Mouse (Mus musculus): Measurements from ENCODE around the gene Greb1. TPM values are rescaled to one million over a fixed set of nuclear protein-coding genes. Genes with fewer than 3 reads are reported as not detected.

Greb1 gene
- polyA plus RNA-seq, 2 experiments: 1.1 to 3.2 TPM

- ATAC-seq (ENCODE audit: low FRiP score, low read depth) (no peak), DNase-seq (ENCODE audit: low spot score) (no peak)
- no peaks in the 10 kb centered on the region for H3K36me3 ChIP-seq (ENCODE audit: control insufficient read depth, insufficient read depth, low read length)
- H3K9ac ChIP-seq (ENCODE audit: low read depth, low read length, severe bottlenecking): no peak overlapping the region
- H3K4me1 ChIP-seq (ENCODE audit: control insufficient read depth, insufficient read depth, low read length): no peaks in the 10 kb centered on the region
- H3K4me2 ChIP-seq (replicated peaks; ENCODE audit: low read depth, low read length, severe bottlenecking): no peak overlapping the region
- WGBS: 70% methylated on average over 2 of the region's 2 CpGs
- no peak overlapping the region for H3K4me3 ChIP-seq (replicated peaks; ENCODE audit: low read length)
- H3K27ac ChIP-seq (replicated peaks; ENCODE audit: low read depth, low read length): no peak overlapping the region
- H3K9me3 ChIP-seq (ENCODE audit: control insufficient read depth, low read length): no peaks in the 10 kb centered on the region
- no peaks in the 10 kb centered on the region for H3K27me3 ChIP-seq (ENCODE audit: control insufficient read depth, insufficient read depth, low read length)
- no peak for TF ChIP-seq POLR2A (IDR thresholded peaks at IDR 0.05; ENCODE audit: borderline replicate concordance, extremely low read depth, insufficient read depth, insufficient read length)
These were observed 12.1 kb downstream of the Greb1 start for GRCm38 (mm10) chr12:16788600-16788999.

- Histone ChIP-seq H3K4me1 (ENCODE audit: control insufficient read depth, insufficient read depth, low read length) (no peaks in the 10 kb centered on the region), H3K36me3 (ENCODE audit: control insufficient read depth, insufficient read depth, low read length) (no peaks in the 10 kb centered on the region), H3K4me2 (replicated peaks; ENCODE audit: low read depth, low read length, severe bottlenecking) (no peak overlapping the region), H3K27ac (replicated peaks; ENCODE audit: low read depth, low read length) (no peak overlapping the region), H3K9me3 (ENCODE audit: control insufficient read depth, low read length) (no peaks in the 10 kb centered on the region), H3K4me3 (replicated peaks; ENCODE audit: low read length) (no peak overlapping the region), H3K9ac (ENCODE audit: low read depth, low read length, severe bottlenecking) (no peak overlapping the region), H3K27me3 (ENCODE audit: control insufficient read depth, insufficient read depth, low read length) (no peaks in the 10 kb centered on the region)
- WGBS: 78% methylated on average over 14 of the region's 14 CpGs
- ATAC-seq (ENCODE audit: low FRiP score, low read depth): no peak
- no peak for TF ChIP-seq POLR2A (IDR thresholded peaks at IDR 0.05; ENCODE audit: borderline replicate concordance, extremely low read depth, insufficient read depth, insufficient read length)
- no peak for DNase-seq (ENCODE audit: low spot score)
These were observed 19.5 kb downstream of the Greb1 start for GRCm38 (mm10) chr12:16781034-16781746.

- Histone ChIP-seq H3K27ac (replicated peaks; ENCODE audit: low read depth, low read length) (no peak overlapping the region), H3K4me3 (replicated peaks; ENCODE audit: low read length) (no peak overlapping the region), H3K27me3 (ENCODE audit: control insufficient read depth, insufficient read depth, low read length) (no peaks in the 10 kb centered on the region), H3K9ac (ENCODE audit: low read depth, low read length, severe bottlenecking) (no peak overlapping the region), H3K4me2 (replicated peaks; ENCODE audit: low read depth, low read length, severe bottlenecking) (no peak overlapping the region), H3K4me1 (ENCODE audit: control insufficient read depth, insufficient read depth, low read length) (no peaks in the 10 kb centered on the region), H3K9me3 (ENCODE audit: control insufficient read depth, low read length) (no peaks in the 10 kb centered on the region), H3K36me3 (ENCODE audit: control insufficient read depth, insufficient read depth, low read length) (no peaks in the 10 kb centered on the region)
- DNase-seq (ENCODE audit: low spot score) (no peak), ATAC-seq (ENCODE audit: low FRiP score, low read depth) (no peak)
- TF ChIP-seq POLR2A (IDR thresholded peaks at IDR 0.05; ENCODE audit: borderline replicate concordance, extremely low read depth, insufficient read depth, insufficient read length): no peak
- 93% methylated on average over 3 of the region's 3 CpGs for whole genome bisulfite sequencing
These were observed 20.4 kb downstream of the Greb1 start for GRCm38 (mm10) chr12:16780320-16780719.

- Histone ChIP-seq H3K27me3 (ENCODE audit: control insufficient read depth, insufficient read depth, low read length) (no peaks in the 10 kb centered on the region), H3K4me1 (ENCODE audit: control insufficient read depth, insufficient read depth, low read length) (no peaks in the 10 kb centered on the region), H3K4me2 (replicated peaks; ENCODE audit: low read depth, low read length, severe bottlenecking) (no peak overlapping the region), H3K36me3 (ENCODE audit: control insufficient read depth, insufficient read depth, low read length) (no peaks in the 10 kb centered on the region), H3K4me3 (replicated peaks; ENCODE audit: low read length) (no peak overlapping the region), H3K9ac (ENCODE audit: low read depth, low read length, severe bottlenecking) (no peak overlapping the region), H3K27ac (replicated peaks; ENCODE audit: low read depth, low read length) (no peak overlapping the region), H3K9me3 (ENCODE audit: control insufficient read depth, low read length) (no peaks in the 10 kb centered on the region)
- no peak for ATAC-seq (ENCODE audit: low FRiP score, low read depth)
- TF ChIP-seq POLR2A (IDR thresholded peaks at IDR 0.05; ENCODE audit: borderline replicate concordance, extremely low read depth, insufficient read depth, insufficient read length): no peak
- DNase-seq (ENCODE audit: low spot score): no peak
- WGBS: 79% methylated on average over 2 of the region's 2 CpGs
These were observed 21.5 kb downstream of the Greb1 start for GRCm38 (mm10) chr12:16779165-16779564.

GRCm38 (mm10) chr12:16778523-16778922 is 22.2 kb downstream of the Greb1 start:
- no peaks in the 10 kb centered on the region for H3K36me3 ChIP-seq (ENCODE audit: control insufficient read depth, insufficient read depth, low read length)
- no peak overlapping the region for H3K4me2 ChIP-seq (replicated peaks; ENCODE audit: low read depth, low read length, severe bottlenecking)
- no peak for ATAC-seq (ENCODE audit: low FRiP score, low read depth)
- WGBS: 76% methylated on average over 5 of the region's 5 CpGs
- H3K9me3 ChIP-seq (ENCODE audit: control insufficient read depth, low read length): no peaks in the 10 kb centered on the region
- H3K4me1 ChIP-seq (ENCODE audit: control insufficient read depth, insufficient read depth, low read length): no peaks in the 10 kb centered on the region
- DNase-seq (ENCODE audit: low spot score): no peak
- H3K4me3 ChIP-seq (replicated peaks; ENCODE audit: low read length): no peak overlapping the region
- H3K27me3 ChIP-seq (ENCODE audit: control insufficient read depth, insufficient read depth, low read length): no peaks in the 10 kb centered on the region
- no peak for TF ChIP-seq POLR2A (IDR thresholded peaks at IDR 0.05; ENCODE audit: borderline replicate concordance, extremely low read depth, insufficient read depth, insufficient read length)
- no peak overlapping the region for H3K9ac ChIP-seq (ENCODE audit: low read depth, low read length, severe bottlenecking)
- H3K27ac ChIP-seq (replicated peaks; ENCODE audit: low read depth, low read length): no peak overlapping the region

Measured in limb, embryonic 14.5 days (tissue).